Mouse (Mus musculus): ENCODE data around the gene Dnaja1.

Gene Dnaja1

DNA sequence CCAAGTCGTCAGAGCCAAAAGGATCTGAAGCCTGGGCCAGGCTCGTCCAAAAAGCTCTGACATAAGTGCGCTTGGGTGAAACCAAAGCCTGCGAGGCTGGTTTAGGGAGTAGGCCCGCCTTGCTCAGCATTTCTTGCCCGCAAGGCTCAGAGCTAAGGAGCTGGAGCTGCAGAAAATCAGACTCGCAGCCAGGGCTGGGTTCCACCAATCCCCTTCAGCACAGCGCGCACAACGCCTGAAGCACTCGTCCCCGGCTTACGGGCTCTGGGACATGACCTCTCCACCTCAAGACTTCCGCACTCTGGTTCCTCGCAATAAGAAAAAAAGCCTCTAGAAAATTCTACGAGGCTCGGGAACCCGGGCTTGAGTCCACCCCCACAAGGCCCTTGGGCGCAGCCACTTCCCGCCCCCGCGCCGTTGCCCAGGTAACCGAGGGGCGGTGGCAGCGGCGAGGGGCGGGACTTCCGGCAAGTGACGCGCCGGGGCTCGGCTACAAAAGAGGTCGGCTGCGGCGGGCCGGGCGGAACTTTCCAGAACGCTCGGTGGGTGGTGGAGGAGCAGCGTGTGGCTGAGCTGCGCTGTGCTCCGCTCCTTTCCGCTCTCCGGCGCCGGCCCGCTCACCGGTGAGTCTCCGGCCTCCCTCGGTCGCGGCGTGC is at the start of gene Dnaja1:
Gene Dnaja1, plus strand, starts transcription at position 140 of the 656 bp plus-strand sequence.
- peak; percentile 93 for DNase-seq (ENCODE audit: low read depth, low spot score)

GRCm38 (mm10) chr4:40673526-40673925 is 48.4 kb upstream of the Dnaja1 start:
- DNase-seq (ENCODE audit: low read depth, low spot score), result no peak

DNA sequence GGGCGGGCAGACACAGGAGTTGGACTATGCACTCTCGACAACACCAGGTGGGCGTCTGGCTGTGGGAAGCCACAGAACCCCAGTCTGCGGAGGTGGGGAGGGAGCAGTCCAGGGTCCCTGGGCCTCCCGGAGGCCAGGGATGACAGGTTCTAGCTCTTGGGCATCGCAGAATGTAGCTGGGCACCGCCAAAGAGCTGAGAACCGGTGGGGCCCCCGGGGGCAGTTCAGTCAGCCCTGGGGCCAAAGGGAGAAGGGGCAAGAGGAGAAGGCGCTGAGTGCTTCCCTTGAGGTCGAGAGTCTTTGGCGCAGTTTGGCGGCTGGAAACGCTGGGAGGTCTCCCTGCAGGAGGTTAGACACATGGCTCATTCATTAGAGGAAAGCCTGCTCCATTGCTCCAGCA is 45.6 kb upstream of the Dnaja1 start:
- no peak for DNase-seq (ENCODE audit: low read depth, low spot score)

- peak; percentile 24 for DNase-seq (ENCODE audit: low read depth, low spot score)
These were observed 44.8 kb upstream of the Dnaja1 start for GRCm38 (mm10) chr4:40677132-40677531.

- DNase-seq (ENCODE audit: low read depth, low spot score), result no peak
These were observed 41.6 kb upstream of the Dnaja1 start for GRCm38 (mm10) chr4:40680250-40680860.

- peak; percentile 53 for DNase-seq (ENCODE audit: low read depth, low spot score)
These were observed 40.0 kb upstream of the Dnaja1 start for GRCm38 (mm10) chr4:40681908-40682307.

DNA sequence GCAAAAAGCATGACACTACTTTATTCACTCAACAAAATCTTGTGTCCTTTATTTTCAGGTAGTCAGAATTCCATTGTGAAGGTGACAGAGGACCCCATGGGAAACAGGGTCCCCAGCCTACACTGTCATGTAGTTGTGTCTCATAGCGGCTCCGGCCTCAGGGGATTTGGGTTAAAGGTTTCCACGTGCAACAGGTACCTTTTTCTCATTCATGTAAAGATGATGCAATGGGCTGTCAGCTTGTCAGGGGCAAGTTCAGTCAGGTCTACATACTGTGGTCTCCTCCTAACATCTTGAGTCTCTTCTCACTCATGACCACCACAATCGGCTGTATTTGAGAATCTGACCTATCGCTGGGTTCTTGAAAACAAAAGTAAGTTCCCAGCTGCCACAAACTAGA is 39.6 kb upstream of the Dnaja1 start:
- DNase-seq (ENCODE audit: low read depth, low spot score), result no peak

GRCm38 (mm10) chr4:40683306-40683705 is 38.6 kb upstream of the Dnaja1 start:
- no peak for DNase-seq (ENCODE audit: low read depth, low spot score)

DNA sequence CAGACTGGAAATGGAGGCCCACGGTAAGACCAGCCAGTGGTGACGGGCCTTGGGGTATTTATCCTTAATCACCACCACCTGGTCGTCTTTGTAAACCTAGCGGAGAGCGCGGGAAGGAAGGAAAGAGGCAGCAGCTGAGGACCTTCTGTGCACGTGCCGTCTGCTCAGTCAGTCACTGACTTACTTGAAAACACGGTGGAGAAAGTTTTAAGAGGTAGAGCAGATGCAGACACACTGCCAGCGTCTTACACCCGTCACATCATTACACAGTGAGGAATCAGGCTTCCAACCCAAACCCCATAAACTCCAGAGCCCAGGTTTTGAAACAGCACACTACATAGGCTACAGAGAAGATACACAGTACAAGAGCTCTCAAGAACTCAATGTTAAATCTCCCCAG is 30.9 kb upstream of the Dnaja1 start:
- DNase-seq (ENCODE audit: low read depth, low spot score), result no peak

DNA sequence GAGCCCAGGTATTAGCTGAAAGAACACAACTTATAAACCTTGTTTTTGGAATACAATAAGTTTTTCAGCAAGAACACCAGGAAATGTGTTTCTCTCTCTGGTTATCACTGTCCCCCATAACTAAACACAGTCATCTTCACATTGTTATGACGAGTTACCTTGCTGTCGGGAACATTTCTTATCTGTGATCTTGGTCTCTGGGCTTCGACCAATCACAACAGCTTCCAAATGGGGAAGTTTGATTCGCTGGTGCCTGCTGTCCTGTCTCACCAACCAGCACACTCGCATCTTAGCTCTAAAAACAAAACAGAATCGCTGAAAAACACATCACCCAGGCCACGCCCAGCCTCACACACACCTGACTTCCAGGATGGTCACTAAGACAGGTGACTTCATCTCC is 24.9 kb upstream of the Dnaja1 start:
- no peak for DNase-seq (ENCODE audit: low read depth, low spot score)

DNA sequence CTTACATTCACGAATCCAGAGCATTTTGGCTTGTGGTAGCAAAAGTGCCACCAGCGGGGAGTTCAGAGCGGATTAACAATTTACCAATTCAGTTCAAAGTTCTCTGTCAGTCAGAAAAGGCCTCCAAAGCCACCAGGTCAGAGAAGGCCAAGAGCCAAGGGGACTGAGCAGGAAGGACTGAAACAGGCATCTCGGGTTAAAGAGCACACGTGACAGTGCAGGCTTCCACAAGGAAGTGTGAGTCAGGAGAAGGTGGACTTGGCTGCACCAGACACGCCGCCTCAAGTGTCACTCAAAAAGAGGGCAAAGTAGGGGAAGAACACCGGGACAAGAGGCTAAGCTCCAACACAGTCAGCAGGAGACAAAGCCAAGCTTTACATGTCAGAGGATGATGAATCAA is 21.7 kb upstream of the Dnaja1 start:
- no peak for DNase-seq (ENCODE audit: low read depth, low spot score)

GRCm38 (mm10) chr4:40701796-40702195 is 20.2 kb upstream of the Dnaja1 start:
- no peak for DNase-seq (ENCODE audit: low read depth, low spot score)

GRCm38 (mm10) chr4:40702797-40703709 is 18.9 kb upstream of the Dnaja1 start, which contains the start of gene Aptx:
Gene Aptx, minus strand, starts transcription at chr4:40703194.
- peak; percentile 94 for DNase-seq (ENCODE audit: low read depth, low spot score)

- no peak for DNase-seq (ENCODE audit: low read depth, low spot score)
These were observed 18.2 kb upstream of the Dnaja1 start for GRCm38 (mm10) chr4:40703710-40704275.

GRCm38 (mm10) chr4:40717141-40717540 is 4.8 kb upstream of the Dnaja1 start:
- DNase-seq (ENCODE audit: low read depth, low spot score), result no peak

- DNase-seq (ENCODE audit: low read depth, low spot score), result no peak
These were observed 1.0 kb upstream of the Dnaja1 start for GRCm38 (mm10) chr4:40720910-40721309.

DNA sequence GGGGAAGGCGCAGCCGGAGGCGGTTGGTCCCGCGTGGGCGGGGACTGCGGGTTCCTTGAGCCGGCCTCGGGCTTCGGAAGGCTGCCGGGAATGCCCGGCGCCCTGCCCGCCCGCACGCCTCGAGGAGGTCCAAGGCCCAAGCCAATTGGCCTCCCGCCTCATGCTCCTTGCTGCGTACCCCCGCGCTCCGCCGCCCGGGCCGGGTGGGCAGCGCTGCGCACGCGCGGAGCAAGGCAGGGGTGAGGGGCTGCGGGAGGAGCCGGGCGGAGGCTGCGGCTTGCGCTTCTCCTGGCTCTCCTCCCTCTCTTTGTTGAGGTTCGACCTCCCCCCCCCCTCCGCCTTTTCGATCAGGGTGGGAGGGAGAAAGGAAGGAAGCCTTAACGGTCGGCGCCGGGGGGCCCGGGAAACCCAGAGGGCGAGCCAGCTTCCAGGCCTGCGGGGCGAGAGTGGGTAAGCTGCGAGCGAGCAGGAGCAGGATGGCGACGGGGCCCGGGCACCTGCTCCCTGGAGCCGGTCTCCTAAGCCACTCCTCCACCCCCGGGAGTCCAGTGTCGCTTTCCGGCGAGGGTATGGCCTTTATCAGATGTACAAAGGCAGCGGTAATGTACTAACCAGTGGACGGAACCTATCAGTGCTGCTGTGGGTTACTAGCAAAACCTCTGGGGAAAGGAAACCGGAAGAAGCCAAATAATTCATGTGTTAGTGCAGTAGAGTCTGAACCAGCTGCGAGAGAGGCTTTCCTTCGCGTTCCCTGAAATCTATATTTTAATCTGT is 924 bp downstream of the Dnaja1 start:
- peak; percentile 56 for DNase-seq (ENCODE audit: low read depth, low spot score)

DNA sequence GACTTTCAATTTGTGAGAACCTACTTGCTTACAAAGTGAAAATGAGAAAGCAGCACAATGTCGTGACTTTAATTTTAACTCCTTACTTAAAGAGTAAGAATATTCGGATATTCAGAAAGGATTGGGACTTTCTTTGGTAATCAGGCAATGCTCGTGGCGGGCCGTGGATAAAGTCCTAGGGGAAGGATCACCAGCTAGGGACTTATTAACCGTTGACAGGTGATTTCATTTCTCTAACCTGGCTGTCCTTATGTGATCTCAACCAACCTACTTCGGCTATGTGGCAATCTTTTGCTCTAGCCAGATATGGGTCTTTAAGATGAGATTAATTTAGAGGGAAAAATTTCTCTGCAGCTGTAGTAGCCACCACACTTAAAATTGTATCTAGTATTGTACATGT is 3.2 kb downstream of the Dnaja1 start:
- DNase-seq (ENCODE audit: low read depth, low spot score), result no peak

GRCm38 (mm10) chr4:40725554-40725953 is 3.6 kb downstream of the Dnaja1 start:
- no peak for DNase-seq (ENCODE audit: low read depth, low spot score)

DNA sequence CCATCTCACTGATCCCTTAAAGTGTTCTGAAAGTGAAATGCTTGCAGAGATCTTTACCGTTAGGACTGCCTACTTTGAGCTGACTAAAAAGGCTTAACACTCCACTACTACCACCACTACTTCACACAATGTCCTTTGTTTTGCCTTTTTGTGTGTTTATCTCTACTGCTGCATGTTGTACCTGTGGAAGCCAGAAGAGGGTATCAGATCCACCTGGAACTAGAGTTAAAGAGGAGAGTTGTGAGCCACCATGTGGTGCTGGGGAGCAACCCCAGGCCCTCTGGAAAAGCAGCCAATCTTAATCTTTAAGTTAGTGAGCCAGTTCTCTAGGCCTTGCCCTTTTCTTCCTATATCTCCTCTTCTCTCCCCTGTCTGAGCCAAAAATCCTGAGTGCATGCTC is 5.3 kb downstream of the Dnaja1 start:
- DNase-seq (ENCODE audit: low read depth, low spot score), result no peak

- DNase-seq (ENCODE audit: low read depth, low spot score), result no peak
These were observed 9.3 kb downstream of the Dnaja1 start for GRCm38 (mm10) chr4:40731262-40731661.
